Mouse (Mus musculus): ENCODE data around the gene Efcab10.

Gene Efcab10

GRCm38 (mm10) chr12:33394804-33395623, at the start of gene Efcab10:
Efcab10 (plus strand) TSS chr12:33394854.
- peak; percentile 54 to 66 for DNase-seq (ENCODE audit: low spot score in 2 of 2)

DNA sequence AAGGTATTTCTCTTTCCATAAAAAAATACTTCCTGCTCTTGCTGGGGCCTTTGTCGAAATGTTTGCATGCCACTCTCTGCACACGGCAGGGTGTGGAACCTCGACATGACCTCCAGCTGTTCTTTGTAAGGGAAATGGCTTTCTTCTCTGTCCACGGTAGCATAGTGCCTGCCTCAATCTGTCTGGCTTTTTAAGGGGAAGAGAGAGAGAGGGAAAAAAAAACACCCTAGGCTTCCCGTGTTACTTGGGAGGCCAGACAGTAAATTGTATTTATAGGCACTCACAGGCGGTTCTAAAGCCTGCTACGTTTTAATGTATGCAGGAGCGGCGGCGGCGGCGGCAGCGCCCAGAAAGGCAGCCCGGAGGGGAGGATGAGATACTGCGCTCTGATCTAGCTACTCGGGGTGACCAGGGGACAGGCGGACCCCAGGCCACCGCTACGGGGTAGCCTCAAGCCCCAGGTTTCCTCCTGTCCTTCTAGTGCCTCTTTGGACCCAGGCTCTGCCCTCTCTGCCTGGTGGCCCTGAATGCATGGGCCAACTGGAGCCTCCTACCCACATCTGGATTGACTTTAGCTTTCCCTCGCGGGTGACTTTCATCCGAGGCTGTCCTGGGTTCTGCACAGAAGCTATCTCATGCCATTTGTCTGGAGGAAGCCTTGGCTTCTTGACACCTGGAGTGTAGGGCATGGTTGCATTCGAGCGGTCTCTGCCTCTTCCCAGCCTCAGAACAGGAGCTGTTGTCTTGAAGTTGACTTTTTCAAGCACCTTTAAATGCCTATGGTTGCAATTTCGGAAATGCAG, 49.5 kb upstream of the Efcab10 start:
- DNase-seq (ENCODE audit: low spot score in 2 of 2), result peak; percentile 57 to 67

- no peak for DNase-seq (ENCODE audit: low spot score in 2 of 2)
These were observed 48.8 kb upstream of the Efcab10 start for GRCm38 (mm10) chr12:33345773-33346435.

DNA sequence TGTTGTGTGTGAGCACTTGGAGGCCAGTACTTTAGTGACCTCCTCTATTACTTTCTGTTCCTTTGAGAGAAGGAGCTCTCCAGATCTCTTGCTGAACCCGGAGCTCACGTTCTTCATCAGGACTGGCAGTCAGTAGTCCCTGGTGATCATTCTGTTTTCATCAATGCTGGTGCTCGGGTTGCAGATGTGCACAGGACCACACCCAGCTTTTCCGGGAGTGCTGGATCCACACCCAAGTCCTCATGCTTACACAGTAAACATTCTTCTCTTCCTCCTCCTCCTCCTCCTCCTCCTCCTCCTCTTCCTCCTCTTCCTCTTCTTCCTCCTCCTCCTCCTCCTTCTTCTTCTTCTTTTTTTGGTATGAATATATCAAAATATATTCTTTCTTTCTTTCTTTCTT, 42.0 kb upstream of the Efcab10 start:
- no peak for DNase-seq (ENCODE audit: low spot score in 2 of 2)

DNA sequence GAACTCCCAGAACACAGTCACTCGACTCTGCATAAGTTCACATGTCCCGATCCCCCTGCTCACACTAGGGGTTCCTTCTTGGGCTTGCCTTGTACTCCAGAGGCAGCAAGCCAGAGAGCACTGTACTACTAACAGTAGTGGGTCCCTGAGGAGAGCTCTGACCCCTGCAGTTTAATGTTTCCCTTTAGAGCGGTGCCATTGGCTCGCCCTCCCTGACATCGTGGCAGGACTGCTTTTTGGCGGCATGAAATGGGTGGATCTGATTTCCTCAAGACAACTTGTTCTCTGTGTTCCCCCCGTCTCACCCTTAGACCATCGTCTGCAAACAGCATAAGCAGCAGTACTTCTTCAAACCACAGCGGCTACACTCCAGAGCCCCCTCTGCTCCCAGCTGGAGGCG, 36.3 kb upstream of the Efcab10 start:
- no peak for DNase-seq (ENCODE audit: low spot score in 2 of 2)

- no peak for DNase-seq (ENCODE audit: low spot score in 2 of 2)
These were observed 35.4 kb upstream of the Efcab10 start for GRCm38 (mm10) chr12:33359209-33359608.

DNA sequence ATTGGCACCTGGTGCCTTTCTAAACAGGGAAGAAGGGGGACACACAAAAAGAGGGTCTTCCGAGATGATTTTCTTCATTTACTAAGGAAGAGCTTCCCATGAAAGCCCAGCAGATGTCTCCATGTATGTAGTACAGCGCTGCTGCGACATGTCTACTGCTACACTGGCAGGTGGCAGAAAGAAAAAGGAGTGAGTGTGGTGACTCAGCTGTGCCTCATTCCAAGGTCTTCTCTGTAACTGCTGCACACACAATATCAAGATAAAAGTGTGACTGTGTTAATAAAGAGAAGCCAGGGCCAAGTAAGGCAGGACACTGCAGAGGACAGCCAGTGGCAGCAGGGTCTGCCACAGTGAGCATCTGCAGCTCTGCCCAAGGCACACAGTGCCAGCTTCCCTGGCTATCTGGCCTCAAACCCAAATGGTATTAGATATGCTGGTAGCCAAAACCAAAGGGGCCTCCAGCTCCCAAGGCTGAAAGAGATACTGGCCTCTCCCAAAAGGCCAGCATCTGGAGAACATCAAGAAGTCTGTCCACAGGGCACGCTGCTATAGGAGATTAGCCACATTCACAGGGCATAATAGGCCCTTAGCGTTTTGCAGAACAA, 34.7 kb upstream of the Efcab10 start:
- peak; percentile 17 to 52 for DNase-seq (ENCODE audit: low spot score in 2 of 2)

DNA sequence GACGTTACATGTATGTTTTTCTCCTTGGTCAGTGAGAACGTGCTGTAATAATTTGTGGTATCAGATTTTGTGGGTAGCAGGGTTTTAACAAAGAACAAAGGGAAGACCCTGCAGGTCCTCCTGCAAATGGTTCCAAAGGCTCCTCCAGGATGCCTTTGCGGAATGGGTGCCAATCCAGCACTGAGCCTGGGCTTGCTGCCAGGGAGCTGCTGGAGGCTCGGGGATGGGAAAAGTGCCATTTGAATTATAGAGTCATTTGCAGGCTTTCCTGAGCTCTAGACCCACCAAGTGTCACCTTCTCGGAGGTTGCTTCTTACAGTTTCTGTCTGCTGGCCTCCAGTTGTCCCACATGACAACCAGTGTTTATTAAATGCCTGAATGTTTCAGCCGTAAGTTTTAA, 33.9 kb upstream of the Efcab10 start:
- peak; percentile 84 to 87 for DNase-seq (ENCODE audit: low spot score in 2 of 2)

GRCm38 (mm10) chr12:33364511-33364910, 30.1 kb upstream of the Efcab10 start:
- DNase-seq (ENCODE audit: low spot score in 2 of 2), result no peak

GRCm38 (mm10) chr12:33365133-33365532, 29.5 kb upstream of the Efcab10 start:
- no peak for DNase-seq (ENCODE audit: low spot score in 2 of 2)

DNA sequence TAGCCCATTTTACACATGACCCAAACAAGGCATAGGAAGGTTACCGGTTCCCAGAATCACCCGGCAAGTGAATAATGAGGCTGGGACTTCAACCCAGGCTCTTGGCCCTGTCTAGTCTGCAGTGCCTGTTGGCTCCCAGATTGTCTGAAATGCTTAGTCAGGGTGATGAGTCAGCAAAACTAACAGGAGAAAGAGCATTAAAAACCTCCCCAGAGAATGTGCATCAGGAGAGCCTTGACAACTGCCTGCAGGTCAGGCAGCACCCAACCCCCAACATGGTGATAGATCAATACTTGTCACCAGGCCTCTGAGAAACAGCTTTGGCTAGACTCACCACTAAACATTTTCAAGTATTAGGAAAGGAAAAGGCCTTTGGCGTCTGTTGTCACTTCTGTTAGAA, 25.1 kb upstream of the Efcab10 start:
- DNase-seq (ENCODE audit: low spot score in 2 of 2), result no peak

GRCm38 (mm10) chr12:33379624-33380445, 14.8 kb upstream of the Efcab10 start:
- DNase-seq (ENCODE audit: low spot score in 2 of 2), result peak; percentile 66 to 78

DNA sequence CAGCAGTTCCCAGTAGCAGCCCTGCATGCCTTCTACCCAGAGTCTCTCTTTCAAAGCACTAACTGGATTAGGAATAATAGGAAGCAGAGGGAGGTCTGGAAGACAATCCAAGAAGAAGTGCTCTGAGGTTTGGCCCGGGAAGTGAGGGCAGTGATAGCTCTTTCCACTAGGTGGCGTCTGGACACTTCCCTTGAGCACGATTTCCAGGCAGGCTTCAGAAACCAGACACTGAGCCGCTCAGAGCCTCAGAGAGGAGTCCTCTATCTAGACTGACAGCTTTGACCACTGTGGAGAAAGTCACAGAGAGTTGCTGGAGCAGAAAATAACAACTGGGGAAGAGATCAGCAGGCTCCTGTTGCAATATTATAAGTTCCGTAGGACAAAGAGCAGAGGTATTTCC, 5.8 kb upstream of the Efcab10 start:
- DNase-seq (ENCODE audit: low spot score in 2 of 2), result peak; percentile 75 to 86

GRCm38 (mm10) chr12:33390844-33391560, 3.7 kb upstream of the Efcab10 start:
- no peak for DNase-seq (ENCODE audit: low spot score in 2 of 2)

DNA sequence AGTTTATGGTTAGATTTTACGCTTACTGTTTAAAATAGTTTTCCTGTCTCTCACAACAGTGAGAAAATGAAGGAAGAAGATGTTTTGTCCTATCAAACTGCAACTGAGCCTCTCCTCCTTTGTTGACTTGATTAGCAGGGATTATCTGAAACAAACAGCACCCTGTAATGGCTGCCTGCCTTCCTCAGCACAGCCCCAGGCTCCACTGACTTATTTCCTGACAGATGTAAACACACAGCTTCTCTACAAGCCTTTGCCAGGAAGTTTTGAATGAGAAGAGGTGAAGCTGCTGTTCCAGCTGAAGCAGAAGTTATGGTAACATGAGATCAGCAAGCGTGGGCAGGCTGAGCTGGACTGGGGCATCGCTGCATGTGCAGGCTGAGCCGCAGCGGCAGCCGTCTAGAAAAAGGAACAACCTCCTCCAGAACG, 8.6 kb downstream of the Efcab10 start:
- peak in 1 of 2 experiments; percentile 34 for DNase-seq (ENCODE audit: low spot score in 2 of 2)

DNA sequence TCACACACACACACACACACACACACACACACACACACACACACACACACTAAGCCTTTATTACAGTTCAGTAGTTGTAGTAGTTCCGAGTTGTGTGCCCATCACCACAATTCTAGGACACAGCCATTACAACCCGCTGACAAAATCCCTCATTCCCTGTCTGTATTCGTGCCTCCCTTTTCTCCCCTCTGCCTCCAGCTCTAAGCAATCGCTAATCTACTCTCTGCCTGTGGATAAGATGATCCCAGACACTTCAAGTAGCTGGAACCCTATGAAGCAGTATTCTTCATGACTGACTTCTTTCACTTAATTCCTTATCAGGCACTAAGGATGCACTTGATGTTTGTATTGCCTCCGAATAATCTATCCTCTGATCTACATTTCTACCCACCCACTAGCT, 10.3 kb downstream of the Efcab10 start:
- DNase-seq (ENCODE audit: low spot score in 2 of 2), result no peak

GRCm38 (mm10) chr12:33405398-33406026, 10.9 kb downstream of the Efcab10 start:
- no peak for DNase-seq (ENCODE audit: low spot score in 2 of 2)

GRCm38 (mm10) chr12:33411580-33412151, 17.0 kb downstream of the Efcab10 start:
- DNase-seq (ENCODE audit: low spot score in 2 of 2), result no peak

- peak; percentile 65 to 77 for DNase-seq (ENCODE audit: low spot score in 2 of 2)
These were observed 29.7 kb downstream of the Efcab10 start for GRCm38 (mm10) chr12:33424329-33424728.

Measured in frontal cortex, postnatal 36 days (tissue).